Mouse (Mus musculus) stomach, embryonic 16.5 days (tissue): ENCODE data around the gene Praf2. TPM values are rescaled to one million over a fixed set of nuclear protein-coding genes. Genes with fewer than 3 reads are reported as not detected.

Source experiments
- ATAC-seq: fragments of 200-750 bp; cut with Nextera tagmentation; 2 replicates; pipeline ENCODE4 v1.8.0; 2017; ENCODE audit warnings: moderate number of reproducible peaks, moderate TSS enrichment; ENCODE audit not compliant: insufficient read depth, low FRiP score
- H3K27ac ChIP-seq: fragments of 300-500 bp; sonication (generic); 2 replicates; pipeline ENCODE4 v1.5.1; 2014; ENCODE audit warnings: low read length
- H3K27me3 ChIP-seq: fragments of 300-500 bp; sonication (generic); 2 replicates; pipeline ENCODE4 v1.6.1; 2014; ENCODE audit warnings: low read length, control low read depth, mixed read lengths; ENCODE audit not compliant: control insufficient read depth, insufficient read depth
- H3K36me3 ChIP-seq: fragments of 300-500 bp; sonication (generic); 2 replicates; pipeline ENCODE4 v1.6.1; 2014; ENCODE audit warnings: low read length; ENCODE audit not compliant: control insufficient read depth, insufficient read depth
- H3K4me1 ChIP-seq: fragments of 300-500 bp; sonication (generic); 2 replicates; pipeline ENCODE4 v1.6.1; 2014; ENCODE audit warnings: low read length, control low read depth, mixed read lengths; ENCODE audit not compliant: control insufficient read depth, insufficient read depth
- H3K4me2 ChIP-seq: fragments of 300-500 bp; sonication (generic); 2 replicates; pipeline ENCODE4 v1.6.1; 2014; ENCODE audit warnings: low read depth, low read length, mixed read lengths
- H3K4me3 ChIP-seq: fragments of 300-500 bp; sonication (generic); replicated peaks from 2 replicates; pipeline ENCODE4 v1.5.1; 2014; ENCODE audit warnings: mild to moderate bottlenecking, low read length
- H3K9ac ChIP-seq: fragments of 300-500 bp; sonication (generic); 2 replicates; pipeline ENCODE4 v1.6.1; 2014; ENCODE audit warnings: low read length
- H3K9me3 ChIP-seq: fragments of 300-500 bp; sonication (generic); replicated peaks from 2 replicates; pipeline ENCODE4 v1.6.1; 2016; ENCODE audit warnings: low read length, control low read depth; ENCODE audit not compliant: control insufficient read depth
- WGBS: fragments of 180-500 bp; shearing (Covaris S2); extraction: QIAGEN DNeasy Blood & Tissue Kit; methylation state at CpG from one replicate; pipeline ENCODE4 v1.1.7; 2014; 5-methylcytosine and 5-hydroxymethylcytosine counted together
- polyA plus RNA-seq: library from polyadenylated mRNA; unstranded; fragments of >200 nt; fragmentation: Nextera tagmentation; extraction: Ambion mirVana; gene quantifications from 2 replicates; pipeline ENCODE4 v1.2.1, GENCODE M21; 2015

The Praf2 gene
- polyA plus RNA-seq: 59.4 and 63.1 TPM in 2 replicates

DNA sequence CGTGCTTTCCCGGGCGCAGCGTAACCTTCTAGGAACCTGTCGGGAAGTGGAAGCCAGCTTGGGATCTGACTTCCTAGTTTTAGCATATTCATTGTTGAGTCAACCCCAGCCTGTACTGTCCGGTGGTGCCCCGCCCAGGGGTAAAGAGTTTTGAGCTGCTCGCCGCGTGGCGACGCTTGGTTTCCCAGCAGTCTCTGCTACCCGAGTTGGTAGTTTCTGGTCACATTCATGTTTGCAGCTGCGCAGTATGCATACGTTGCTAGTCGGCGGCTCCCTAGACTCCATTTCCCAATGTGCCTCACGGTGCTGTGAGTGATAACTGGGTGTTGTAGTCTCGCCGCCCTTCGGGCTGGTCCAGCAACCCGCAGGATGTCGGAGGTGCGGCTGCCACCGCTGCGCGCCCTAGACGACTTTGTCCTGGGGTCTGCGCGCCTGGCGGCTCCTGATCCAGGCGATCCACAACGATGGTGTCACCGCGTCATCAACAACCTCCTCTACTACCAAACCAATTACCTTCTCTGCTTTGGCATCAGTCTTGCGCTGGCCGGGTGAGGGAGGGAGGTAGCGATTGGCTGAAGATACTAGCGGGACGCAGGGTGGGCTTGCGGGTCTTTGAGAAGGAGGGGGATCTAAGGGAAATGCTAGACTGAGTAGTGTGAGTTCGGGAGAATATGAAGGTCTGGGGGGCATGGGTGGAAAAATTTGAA is at the start of gene Praf2:
Gene Praf2 (plus strand): TSS at position 225 of the 707 bp plus-strand sequence.
- Histone ChIP-seq H3K36me3 (no peaks in the 10 kb centered on the region; the same call in none of the 2 replicates), H3K4me2 (peak within 1 kb of the TSS; percentile 53), H3K4me1 (no peaks in the 10 kb centered on the region), H3K27ac (peak within 1 kb of the TSS; percentile 80), H3K4me3 (peak within 1 kb of the TSS; percentile 56), H3K27me3 (no peaks in the 10 kb centered on the region), H3K9me3 (no peaks in the 10 kb centered on the region), H3K9ac (peak within 1 kb of the TSS; percentile 69)
- 15% methylated on average over 42 of the region's 42 CpGs for WGBS
- ATAC-seq: peak; percentile 92

- peaks cover 2% of the 10 kb centered on the region; the same call in 1 of the 2 replicates for H3K4me1 ChIP-seq
- H3K27me3 ChIP-seq: no peaks in the 10 kb centered on the region
- H3K9ac ChIP-seq: no peak overlapping the region
- ATAC-seq: no peak
- 36% methylated on average over 3 of the region's 3 CpGs for WGBS
- H3K27ac ChIP-seq: no peak overlapping the region
- no peaks in the 10 kb centered on the region for H3K9me3 ChIP-seq
- no peak overlapping the region for H3K4me2 ChIP-seq
- no peak overlapping the region for H3K4me3 ChIP-seq
- no peaks in the 10 kb centered on the region for H3K36me3 ChIP-seq
These were observed 49.3 kb upstream of the Praf2 start for GRCm38 (mm10) chrX:7678986-7679385.

DNA sequence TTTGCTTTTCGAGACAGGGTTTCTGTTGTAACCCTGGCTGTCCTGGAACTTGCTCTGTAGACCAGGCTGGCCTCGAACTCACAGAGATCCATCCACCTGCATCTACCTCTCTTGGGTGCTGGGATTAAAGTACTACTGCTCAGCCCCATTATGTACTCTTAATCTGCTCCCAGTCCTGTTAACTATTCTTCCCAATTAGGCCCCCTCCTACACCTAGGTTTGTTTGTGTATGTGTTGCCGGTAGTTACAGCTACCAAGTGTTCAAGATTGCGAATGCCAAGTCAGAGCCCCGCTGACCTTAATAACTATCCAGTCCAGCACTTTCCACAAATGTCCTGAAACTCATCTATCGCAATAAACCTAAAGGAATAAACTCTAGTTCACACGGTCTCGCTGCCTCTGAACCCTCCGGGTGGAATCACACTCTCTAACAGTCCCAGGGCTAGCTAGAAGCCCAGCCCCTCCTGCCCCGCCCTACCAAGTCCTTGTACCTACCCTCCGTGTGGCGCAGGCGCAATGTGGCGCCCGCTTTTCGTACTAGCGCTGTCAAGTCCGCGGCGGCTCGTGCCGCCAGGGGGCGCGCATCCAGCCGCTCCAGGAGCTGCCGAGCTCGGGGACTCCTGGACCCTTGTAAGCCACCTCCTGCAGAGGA is 48.7 kb upstream of the Praf2 start:
- Histone ChIP-seq H3K27ac (no peak overlapping the region), H3K9ac (peak overlapping the region; percentile 55; the same call in 1 of the 2 replicates), H3K4me1 (peaks cover 2% of the 10 kb centered on the region; the same call in 1 of the 2 replicates), H3K4me3 (peak overlapping the region; percentile 40), H3K9me3 (no peaks in the 10 kb centered on the region), H3K27me3 (no peaks in the 10 kb centered on the region), H3K4me2 (peak overlapping the region; percentile 58), H3K36me3 (no peaks in the 10 kb centered on the region)
- peak; percentile 92 for ATAC-seq
- 18% methylated on average over 27 of the region's 27 CpGs for WGBS

DNA sequence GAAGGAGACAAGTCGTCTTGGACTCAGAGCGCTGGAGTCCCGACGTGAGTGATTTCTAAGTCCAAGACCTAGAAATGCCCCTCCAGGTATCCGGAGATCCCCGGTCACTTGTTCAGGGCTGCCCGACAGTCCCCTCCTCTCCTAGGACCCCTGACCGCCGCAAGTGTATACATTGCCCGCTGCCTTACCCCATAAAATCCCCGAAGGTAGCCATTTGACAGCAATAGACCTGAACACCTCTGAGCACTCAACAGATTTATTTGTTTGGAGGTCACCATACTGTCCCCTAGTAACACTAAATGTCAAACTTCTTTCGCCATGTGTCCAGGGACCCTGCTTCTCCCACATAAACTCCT is 48.2 kb upstream of the Praf2 start:
- Histone ChIP-seq H3K27me3 (no peaks in the 10 kb centered on the region), H3K27ac (no peak overlapping the region), H3K4me2 (peak overlapping the region; percentile 58), H3K4me3 (peak overlapping the region; percentile 40), H3K9ac (peak overlapping the region; percentile 55; the same call in 1 of the 2 replicates), H3K9me3 (no peaks in the 10 kb centered on the region), H3K36me3 (no peaks in the 10 kb centered on the region), H3K4me1 (no peaks in the 10 kb centered on the region)
- ATAC-seq: peak; percentile 34; the same call in 1 of the 2 replicates
- WGBS: 23% methylated on average over 12 of the region's 12 CpGs

- 66% methylated on average over 14 of the region's 14 CpGs for WGBS
These were observed 47.4 kb upstream of the Praf2 start, which contains the start of gene Magix for GRCm38 (mm10) chrX:7680864-7681263. Magix (minus strand) TSS chrX:7681251.

GRCm38 (mm10) chrX:7688321-7688720 is 39.9 kb upstream of the Praf2 start:
- Histone ChIP-seq H3K36me3 (no peaks in the 10 kb centered on the region), H3K9me3 (no peaks in the 10 kb centered on the region), H3K9ac (no peak overlapping the region), H3K4me3 (no peak overlapping the region), H3K4me2 (no peak overlapping the region), H3K27ac (no peak overlapping the region), H3K4me1 (no peaks in the 10 kb centered on the region), H3K27me3 (no peaks in the 10 kb centered on the region)
- 85% methylated on average over 2 of the region's 2 CpGs for WGBS
- no peak for ATAC-seq

More at GRCm38 (mm10) chrX:7680864-7681263, 47.4 kb upstream of the Praf2 start, which contains the start of gene Magix:
- H3K9me3 ChIP-seq: no peaks in the 10 kb centered on the region
- no peak for ATAC-seq
- H3K4me2 ChIP-seq: peak within 1 kb of the TSS; percentile 58
- H3K27ac ChIP-seq: no peak within 1 kb of the TSS
- no peaks in the 10 kb centered on the region for H3K36me3 ChIP-seq
- no peaks in the 10 kb centered on the region for H3K27me3 ChIP-seq
- H3K4me1 ChIP-seq: no peaks in the 10 kb centered on the region
- peak within 1 kb of the TSS; percentile 55; the same call in 1 of the 2 replicates for H3K9ac ChIP-seq
- H3K4me3 ChIP-seq: peak within 1 kb of the TSS; percentile 40

DNA sequence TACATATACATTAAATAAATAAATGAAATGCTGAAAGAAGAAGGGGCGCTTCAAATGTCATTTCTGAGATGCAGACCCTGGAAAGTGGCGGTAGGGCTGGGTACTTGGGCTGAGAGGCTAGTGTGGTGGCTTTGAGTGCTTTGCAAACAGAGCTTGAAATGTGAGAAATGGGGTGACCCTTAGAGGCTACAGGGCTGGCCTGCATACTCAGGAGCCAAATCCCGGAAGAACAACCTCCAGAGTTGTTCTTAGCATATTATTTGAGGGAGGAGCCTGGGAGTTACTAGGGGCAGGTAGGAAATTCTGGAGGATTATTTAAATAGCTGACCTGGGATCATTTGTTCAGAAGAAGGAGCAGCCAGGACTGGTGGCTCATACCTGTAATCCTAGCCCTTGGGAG is 37.8 kb upstream of the Praf2 start:
- 64% methylated on average over 3 of the region's 3 CpGs for WGBS
- ATAC-seq: no peak

GRCm38 (mm10) chrX:7692862-7693261 is 35.4 kb upstream of the Praf2 start:
- Histone ChIP-seq H3K27me3 (no peaks in the 10 kb centered on the region), H3K4me3 (no peak overlapping the region), H3K9me3 (no peaks in the 10 kb centered on the region), H3K36me3 (no peaks in the 10 kb centered on the region), H3K4me1 (no peaks in the 10 kb centered on the region), H3K4me2 (no peak overlapping the region), H3K9ac (no peak overlapping the region), H3K27ac (no peak overlapping the region)
- ATAC-seq: no peak
- WGBS: 31% methylated on average over 4 of the region's 4 CpGs

More for the DNA sequence above, 37.8 kb upstream of the Praf2 start:
- Histone ChIP-seq H3K27ac (no peak overlapping the region), H3K4me1 (no peaks in the 10 kb centered on the region), H3K4me2 (no peak overlapping the region), H3K36me3 (no peaks in the 10 kb centered on the region), H3K27me3 (no peaks in the 10 kb centered on the region), H3K9me3 (no peaks in the 10 kb centered on the region), H3K4me3 (no peak overlapping the region), H3K9ac (no peak overlapping the region)

DNA sequence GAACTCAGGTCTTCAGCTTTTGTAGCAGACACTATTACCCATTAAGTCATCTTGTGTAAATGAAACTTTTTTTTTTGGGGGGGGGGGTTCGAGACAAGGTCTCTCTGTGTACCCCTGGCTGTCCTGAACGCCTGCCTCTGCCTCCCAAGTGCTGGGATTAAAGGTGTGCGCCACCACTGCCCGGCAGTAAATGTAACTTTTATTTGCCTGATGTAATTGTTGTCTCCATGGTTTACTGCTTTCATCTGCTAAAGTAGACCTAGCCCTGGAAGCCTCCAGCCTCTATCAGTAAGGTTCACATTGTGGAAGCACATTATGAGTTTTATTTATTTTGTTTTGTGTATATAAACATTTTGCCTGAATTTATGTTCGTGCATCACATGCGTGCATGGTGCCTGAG is 31.7 kb upstream of the Praf2 start:
- Histone ChIP-seq H3K27ac (no peak overlapping the region), H3K4me3 (peak overlapping the region; percentile 20), H3K27me3 (no peaks in the 10 kb centered on the region), H3K36me3 (no peaks in the 10 kb centered on the region), H3K9me3 (no peaks in the 10 kb centered on the region), H3K4me2 (peak overlapping the region; percentile 40), H3K4me1 (no peaks in the 10 kb centered on the region; the same call in 1 of the 2 replicates), H3K9ac (no peak overlapping the region)
- ATAC-seq: peak; percentile 16; the same call in 1 of the 2 replicates
- 34% methylated on average over 6 of the region's 6 CpGs for WGBS
